Mouse (Mus musculus) heart, adult 8-10 months (tissue): Measurements from ENCODE around the gene Hist1h2bl. TPM values are rescaled to one million over a fixed set of nuclear protein-coding genes. Genes with fewer than 3 reads are reported as not detected.

Source experiments
- microRNA-seq: library from miRNA; unstranded; fragments of <30 nt; microRNA quantifications from one replicate; pipeline ENCODE4 v1.2.0, GENCODE M21; 2022
- total RNA-seq, 4 experiments: library from RNA; stranded (reverse); gene quantifications; 2 replicates each; pipeline ENCODE4 v1.2.4; 2022

The Hist1h2bl gene
- total RNA-seq, 4 experiments from 2014 or later, result 5.4 to 11.8 (median 8.0) TPM

Small RNA genes lying within 50 kb of the gene (microRNA-seq; reads per million reads assigned to microRNA genes)
- gene Gm44357 (not detected), gene Gm44367 (not detected), gene Gm44454 (not detected)

Other genes starting within 250 kb of the Hist1h2bl start
- 1 to 10 TPM in 1 of 4 experiments, under 1 TPM in 3; 0.17 to 1.1 (median 0.41) TPM for gene Nkapl, start 247.6 kb downstream of the Hist1h2bl start, total RNA-seq
- gene Zkscan4, start 237.2 kb downstream of the Hist1h2bl start, total RNA-seq, result 1 to 10 TPM; 1.0 to 1.5 (median 1.1) TPM
- gene Gm10065, start 236.7 kb downstream of the Hist1h2bl start, total RNA-seq, result not detected
- gene AK157302, start 220.9 kb downstream of the Hist1h2bl start, total RNA-seq, result 10 to 100 TPM; 24.1 to 26.8 (median 25.8) TPM
- gene Gm11273, start 214.7 kb downstream of the Hist1h2bl start, total RNA-seq, result 100 to 1,000 TPM; 207 to 244 (median 213) TPM
- 10 to 100 TPM; 10.5 to 13.0 (median 10.8) TPM for gene Zkscan8, start 185.0 kb downstream of the Hist1h2bl start, total RNA-seq
- not detected for gene Olfr1366, start 173.3 kb downstream of the Hist1h2bl start, total RNA-seq
- not detected for gene Olfr1535, start 156.2 kb downstream of the Hist1h2bl start, total RNA-seq
- gene Olfr1364, start 134.4 kb downstream of the Hist1h2bl start, total RNA-seq, result not detected
- gene Olfr1362, start 102.1 kb downstream of the Hist1h2bl start, total RNA-seq, result not detected
- gene Olfr11, start 73.6 kb downstream of the Hist1h2bl start, total RNA-seq, result not detected
- gene Olfr1361, start 52.8 kb downstream of the Hist1h2bl start, total RNA-seq, result not detected
- gene Olfr1360, start 38.7 kb downstream of the Hist1h2bl start, total RNA-seq, result not detected
- gene Olfr1359, start 18.0 kb downstream of the Hist1h2bl start, total RNA-seq, result not detected
- gene Hist1h2ai, start 279 bp upstream of the Hist1h2bl start, total RNA-seq, result 10 to 100 TPM in 2 of 4 experiments, 1 to 10 TPM in 1, not detected in 1; 1.1 to 17.1 (median 12.1) TPM
- 10 to 100 TPM in 2 of 4 experiments, 1 to 10 TPM in 2; 5.0 to 19.2 (median 10.1) TPM for gene Hist1h3h, start 1.5 kb upstream of the Hist1h2bl start, total RNA-seq
- 1 to 10 TPM in 2 of 4 experiments, under 1 TPM in 1, not detected in 1; 0.94 to 3.0 (median 1.8) TPM for gene Hist1h2bm, start 5.9 kb upstream of the Hist1h2bl start, total RNA-seq
- gene Hist1h4j, start 18.9 kb upstream of the Hist1h2bl start, total RNA-seq, result 1 to 10 TPM; 1.4 to 4.4 (median 4.0) TPM
- 10 to 100 TPM; 26.9 to 29.6 (median 28.6) TPM for gene Hist1h4k, start 34.4 kb upstream of the Hist1h2bl start, total RNA-seq
- gene Hist1h2ak, start 37.7 kb upstream of the Hist1h2bl start, total RNA-seq, result 1 to 10 TPM in 3 of 4 experiments, not detected in 1; 1.5 to 4.4 (median 2.0) TPM
- gene Hist1h2bn, start 38.0 kb upstream of the Hist1h2bl start, total RNA-seq, result 1 to 10 TPM; 2.0 to 7.1 (median 4.3) TPM
- 1 to 10 TPM in 3 of 4 experiments, under 1 TPM in 1; 0.62 to 4.7 (median 2.5) TPM for gene Hist1h1b, start 64.5 kb upstream of the Hist1h2bl start, total RNA-seq
- gene Hist1h3i, start 67.2 kb upstream of the Hist1h2bl start, total RNA-seq, result 10 to 100 TPM in 1 of 4 experiments, 1 to 10 TPM in 3; 6.6 to 10.5 (median 8.8) TPM
- 1 to 10 TPM in 1 of 4 experiments, not detected in 3; 1.1 TPM for gene Hist1h2an, start 71.1 kb upstream of the Hist1h2bl start, total RNA-seq
- 1 to 10 TPM in 3 of 4 experiments, under 1 TPM in 1; 0.81 to 6.2 (median 1.3) TPM for gene Hist1h2bp, start 71.3 kb upstream of the Hist1h2bl start, total RNA-seq
- 10 to 100 TPM; 25.7 to 37.7 (median 29.1) TPM for gene Hist1h2bq, start 94.1 kb upstream of the Hist1h2bl start, total RNA-seq
- gene Hist1h2ao, start 94.3 kb upstream of the Hist1h2bl start, total RNA-seq, result 10 to 100 TPM in 1 of 4 experiments, not detected in 3; 16.3 TPM
- gene Hist1h4m, start 95.6 kb upstream of the Hist1h2bl start, total RNA-seq, result 10 to 100 TPM; 22.8 to 37.8 (median 29.3) TPM
- 10 to 100 TPM in 3 of 4 experiments, 1 to 10 TPM in 1; 6.1 to 17.9 (median 14.8) TPM for gene Hist1h4n, start 116.1 kb upstream of the Hist1h2bl start, total RNA-seq
- gene Hist1h2ap, start 117.4 kb upstream of the Hist1h2bl start, total RNA-seq, result 10 to 100 TPM in 1 of 4 experiments, 1 to 10 TPM in 2, not detected in 1; 3.1 to 13.1 (median 4.1) TPM
- gene Hist1h2br, start 117.6 kb upstream of the Hist1h2bl start, total RNA-seq, result 10 to 100 TPM; 25.5 to 37.9 (median 28.9) TPM
- gene Zfp184, start 229.0 kb upstream of the Hist1h2bl start, total RNA-seq, result 1 to 10 TPM in 1 of 4 experiments, under 1 TPM in 3; 0.46 to 1.0 (median 0.83) TPM